Mouse (Mus musculus) embryonic facial prominence, embryonic 14.5 days (tissue): Measurements from ENCODE around the gene Exosc10. TPM values are rescaled to one million over a fixed set of nuclear protein-coding genes. Genes with fewer than 3 reads are reported as not detected.

ENCODE experiments used
- ATAC-seq: fragments of 200-750 bp; cut with Nextera tagmentation; 2 replicates; pipeline ENCODE4 v1.8.0; 2017; ENCODE audit warnings: low read depth, moderate number of reproducible peaks, moderate TSS enrichment
- DNase-seq: peaks from one replicate; pipeline ENCODE4 v3.0.0-alpha.2; 2015; ENCODE audit warnings: low spot score
- H3K27ac ChIP-seq: fragments of 300-500 bp; sonication (generic); replicated peaks from 2 replicates; pipeline ENCODE4 v1.5.1; 2014; ENCODE audit warnings: low read depth, mild to moderate bottlenecking, low read length, moderate library complexity
- H3K27me3 ChIP-seq: fragments of 300-500 bp; sonication (generic); replicated peaks from 2 replicates; pipeline ENCODE4 v1.6.1; 2014; ENCODE audit warnings: low read length; ENCODE audit not compliant: control insufficient read depth, insufficient read depth
- H3K36me3 ChIP-seq: fragments of 300-500 bp; sonication (generic); 2 replicates; pipeline ENCODE4 v1.6.1; 2014; ENCODE audit warnings: low read length, mixed read lengths; ENCODE audit not compliant: control insufficient read depth, insufficient read depth
- H3K4me1 ChIP-seq: fragments of 300-500 bp; sonication (generic); 2 replicates; pipeline ENCODE4 v1.6.1; 2014; ENCODE audit warnings: antibody characterized with exemption, low read length; ENCODE audit not compliant: control insufficient read depth, insufficient read depth
- H3K4me2 ChIP-seq: fragments of 300-500 bp; sonication (generic); 2 replicates; pipeline ENCODE4 v1.6.1; 2014; ENCODE audit warnings: low read depth, mild to moderate bottlenecking, low read length, moderate library complexity, mixed read lengths
- H3K4me3 ChIP-seq: fragments of 300-500 bp; sonication (generic); 2 replicates; pipeline ENCODE4 v1.5.1; 2014; ENCODE audit warnings: low read depth, mild to moderate bottlenecking, low read length
- H3K9ac ChIP-seq: fragments of 300-500 bp; sonication (generic); 2 replicates; pipeline ENCODE4 v1.6.1; 2014; ENCODE audit warnings: low read depth, mild to moderate bottlenecking, low read length, moderate library complexity, mixed read lengths
- H3K9me3 ChIP-seq: fragments of 300-500 bp; sonication (generic); 2 replicates; pipeline ENCODE4 v1.6.1; 2016; ENCODE audit warnings: low read length; ENCODE audit not compliant: control insufficient read depth
- WGBS: fragments of 180-500 bp; shearing (Covaris S2); extraction: QIAGEN DNeasy Blood & Tissue Kit; methylation state at CpG from one replicate; pipeline ENCODE4 v1.1.7; 2014; 5-methylcytosine and 5-hydroxymethylcytosine counted together
- polyA plus RNA-seq: library from polyadenylated mRNA; unstranded; fragments of >200 nt; fragmentation: Nextera tagmentation; extraction: Ambion mirVana; gene quantifications from 2 replicates; pipeline ENCODE4 v1.2.1, GENCODE M21; 2014

Gene Exosc10
- polyA plus RNA-seq, 1 experiment from 2014 or later = 80.9 TPM

DNA sequence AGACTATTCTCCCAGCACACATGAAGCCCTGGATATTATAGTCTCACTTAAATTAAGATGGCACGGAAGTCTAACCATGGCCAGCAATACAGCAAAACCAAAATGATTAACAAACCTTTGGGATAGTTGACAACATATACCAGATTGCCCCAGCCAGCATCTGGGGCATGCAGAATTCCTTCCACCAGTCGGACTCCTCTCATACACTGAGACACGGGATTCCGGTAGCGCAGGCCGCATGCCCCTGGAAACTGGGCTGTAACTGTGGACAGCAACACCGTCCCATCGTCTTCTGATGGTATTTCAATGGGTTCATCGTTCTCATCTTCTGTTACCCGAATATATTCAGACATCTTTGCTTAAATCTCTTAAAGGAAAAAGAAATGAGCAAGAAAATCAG lies 66.8 kb downstream of the Exosc10 start:
- Histone ChIP-seq H3K4me3 (peak overlapping the region; percentile 96), H3K27ac (no peak overlapping the region), H3K36me3 (peaks cover 52% of the 10 kb centered on the region), H3K4me2 (peak overlapping the region; percentile 77), H3K9ac (no peak overlapping the region), H3K27me3 (no peaks in the 10 kb centered on the region), H3K9me3 (no peaks in the 10 kb centered on the region), H3K4me1 (no peaks in the 10 kb centered on the region)
- DNase-seq (no peak), ATAC-seq (no peak)
- 81% methylated on average over 10 of the region's 10 CpGs for WGBS

DNA sequence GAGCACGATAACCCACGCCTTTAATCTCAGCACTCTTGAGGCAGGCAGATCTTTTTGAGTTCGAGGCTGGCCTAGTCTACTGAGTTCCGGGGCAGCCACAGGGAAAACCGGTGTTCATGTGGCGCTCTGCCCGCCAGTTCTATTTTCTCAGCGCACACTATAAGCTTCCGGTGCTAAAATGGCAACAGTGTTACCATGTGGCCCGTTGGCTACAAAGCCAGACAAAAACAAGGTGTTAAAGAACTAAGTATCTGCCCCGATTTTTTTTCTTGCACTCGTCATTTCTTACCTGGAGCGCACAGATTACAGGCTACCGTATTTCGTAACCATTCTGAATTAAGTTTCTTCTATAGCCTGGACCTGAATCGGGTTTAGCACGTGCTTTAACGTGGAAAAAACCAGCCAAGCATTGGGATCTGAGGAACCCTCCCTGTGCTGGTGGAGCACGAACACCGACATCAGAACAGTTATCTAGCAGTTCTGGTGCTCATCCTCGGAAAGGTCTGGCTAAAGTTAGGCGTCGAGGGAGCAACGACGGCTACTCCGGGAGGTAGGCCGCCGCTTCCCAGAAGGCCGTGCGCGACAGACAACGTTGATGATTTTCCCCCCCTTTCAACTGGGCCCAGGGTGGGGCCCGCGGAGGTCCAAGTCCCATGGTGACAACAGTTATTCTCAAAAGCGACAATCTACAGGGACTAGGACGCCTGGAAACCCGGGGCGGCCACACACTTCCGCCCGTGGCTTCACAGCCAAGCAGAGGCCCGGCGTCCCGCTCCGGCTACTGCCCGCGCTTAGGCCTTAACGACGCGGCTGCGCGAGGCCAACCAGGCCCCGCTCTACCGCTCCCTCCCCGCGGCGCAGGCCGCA lies 67.8 kb downstream of the Exosc10 start:
- Histone ChIP-seq H3K27me3 (no peaks in the 10 kb centered on the region), H3K4me2 (peak overlapping the region; percentile 77), H3K27ac (peak overlapping the region; percentile 96), H3K4me3 (peak overlapping the region; percentile 96), H3K9ac (peak overlapping the region; percentile 98), H3K9me3 (no peaks in the 10 kb centered on the region), H3K4me1 (no peaks in the 10 kb centered on the region), H3K36me3 (peaks cover 43% of the 10 kb centered on the region)
- ATAC-seq (peak; percentile 66), DNase-seq (peak; percentile 57)
- WGBS = under 1% methylated on average over 55 of the region's 57 CpGs

DNA sequence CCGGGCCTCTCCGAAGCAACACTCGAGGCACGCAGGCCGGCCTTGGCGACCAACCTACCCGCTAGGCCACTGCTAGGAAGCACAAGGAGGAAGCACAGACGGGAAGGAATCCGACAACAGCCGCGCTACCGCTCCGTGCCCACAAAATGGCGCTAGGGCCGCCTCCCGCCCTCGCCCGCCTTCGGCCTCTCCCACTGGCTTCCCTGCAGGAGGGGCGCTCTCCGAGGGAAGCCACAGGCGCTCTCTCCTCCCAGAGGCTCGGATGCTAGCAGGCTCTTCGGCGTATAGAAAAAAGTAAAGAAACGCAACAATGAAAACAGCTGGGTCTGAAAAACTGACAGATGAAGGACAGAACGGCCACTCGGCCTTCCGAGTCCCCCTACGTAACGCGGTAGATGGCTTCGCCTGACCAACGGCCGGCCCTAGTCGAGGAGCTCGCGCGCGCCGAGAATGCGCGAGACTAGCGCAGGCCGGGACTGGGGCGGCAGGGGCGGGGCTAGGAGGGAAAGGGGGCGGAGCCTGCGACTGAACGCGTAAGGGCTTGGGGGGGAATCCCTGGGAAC lies 68.5 kb downstream of the Exosc10 start, which contains the start of gene Tardbp:
Gene Tardbp, minus strand, starts transcription at position 397 of the 563 bp plus-strand sequence.
- peak within 1 kb of the TSS; percentile 98 for H3K9ac ChIP-seq
- WGBS = under 1% methylated on average over 39 of the region's 51 CpGs
- H3K4me2 ChIP-seq = peak within 1 kb of the TSS; percentile 77
- H3K36me3 ChIP-seq = peaks cover 36% of the 10 kb centered on the region
- no peaks in the 10 kb centered on the region for H3K9me3 ChIP-seq
- peak within 1 kb of the TSS; percentile 96 for H3K4me3 ChIP-seq
- ATAC-seq (peak; percentile 97), DNase-seq (peak; percentile 97)
- no peaks in the 10 kb centered on the region for H3K27me3 ChIP-seq
- peak within 1 kb of the TSS; percentile 96 for H3K27ac ChIP-seq
- H3K4me1 ChIP-seq = no peaks in the 10 kb centered on the region

DNA sequence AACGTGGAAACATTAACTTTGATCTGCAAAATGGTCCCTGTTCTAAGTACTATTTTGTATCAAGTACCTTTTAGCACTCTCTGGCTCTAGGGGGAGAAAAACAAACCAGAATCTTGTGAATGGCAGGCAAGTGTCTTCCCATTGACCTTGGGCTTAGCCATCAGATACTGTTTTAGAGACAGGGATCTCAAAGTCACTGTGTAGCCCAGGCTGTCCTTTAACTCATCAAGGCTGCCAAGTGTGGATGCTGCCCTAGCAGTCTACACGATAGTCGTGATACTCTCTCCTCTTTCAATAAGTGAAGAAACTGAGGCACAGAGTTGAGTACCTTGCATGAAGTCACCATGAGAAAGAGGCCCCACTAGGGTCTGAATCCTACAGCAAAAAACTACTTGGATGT lies 69.0 kb downstream of the Exosc10 start:
- Histone ChIP-seq H3K4me1 (no peaks in the 10 kb centered on the region), H3K9ac (peak overlapping the region; percentile 98; the same call in 1 of the 2 replicates), H3K9me3 (no peaks in the 10 kb centered on the region), H3K4me3 (peak overlapping the region; percentile 96), H3K36me3 (peaks cover 30% of the 10 kb centered on the region), H3K27me3 (no peaks in the 10 kb centered on the region), H3K4me2 (peak overlapping the region; percentile 77), H3K27ac (no peak overlapping the region)
- WGBS = 66% methylated on average over 3 of the region's 3 CpGs
- ATAC-seq (peak; percentile 1; the same call in 1 of the 2 replicates), DNase-seq (no peak)

Other genes with a start within 250 kb of the Exosc10 start
- 13.3 and 16.7 TPM in 2 replicates for gene Ubiad1, start 113.7 kb upstream of the Exosc10 start, polyA plus RNA-seq
- gene Mtor, start 109.8 kb upstream of the Exosc10 start, polyA plus RNA-seq = 16.3 and 20.5 TPM in 2 replicates
- gene Angptl7, start 58.0 kb upstream of the Exosc10 start, polyA plus RNA-seq = 3.8 and 4.8 TPM in 2 replicates
- 273 and 291 TPM in 2 replicates for gene Srm, start 33.1 kb downstream of the Exosc10 start, polyA plus RNA-seq
- gene Masp2, start 44.1 kb downstream of the Exosc10 start, polyA plus RNA-seq = 0.25 and 0.29 TPM in 2 replicates
- 151 and 156 TPM in 2 replicates for gene Tardbp, start 68.6 kb downstream of the Exosc10 start, polyA plus RNA-seq
- 0.17 TPM in 1 of 2 replicates, not detected in the other for gene Gm572, start 84.9 kb downstream of the Exosc10 start, polyA plus RNA-seq
- 7.8 and 7.9 TPM in 2 replicates for gene Casz1, start 246.0 kb downstream of the Exosc10 start, polyA plus RNA-seq